Comparison of ENCODE assay signal across 8 mouse cellular contexts in genomic region chr4:133774570-133775554, GRCm38 (mm10). TPM values are rescaled to one million over a fixed set of nuclear protein-coding genes. Genes with fewer than 3 reads are reported as not detected.
DNase-seq lines count a peak whose midpoint lies in the region; ATAC-seq and TF ChIP-seq lines count a peak whose summit lies in the region.

No protein-coding gene starts in this region.

- no peak overlapping the region for H3K4me3 ChIP-seq in liver, postnatal 0 days (ENCODE audit: low read depth, low read length)

- TF ChIP-seq CTCF in liver, postnatal 0 days (IDR thresholded peaks at IDR 0.05; ENCODE audit: low read depth) = peak; percentile 63

- 0 out of 2 replicates have a peak overlapping the region, but pooled peaks have one; percentile 11 for H3K4me2 ChIP-seq in liver, postnatal 0 days (ENCODE audit: low read depth, low read length)

- no peaks in the 10 kb centered on the region for H3K27me3 ChIP-seq in liver, postnatal 0 days (ENCODE audit: insufficient read depth, low read length)

- ATAC-seq in frontal cortex, adult (ENCODE audit: low TSS enrichment) = peak; percentile 57; the same call in 1 of the 2 replicates
- ATAC-seq in liver, postnatal 0 days = peak; percentile 29; the same call in 1 of the 2 replicates
- ATAC-seq in activated CD4-positive, CD25-positive, alpha-beta regulatory T cell, adult 4 months = no peak

- no peaks in the 10 kb centered on the region for H3K36me3 ChIP-seq in liver, postnatal 0 days (replicated peaks; ENCODE audit: insufficient read depth, low read length)

- no peaks in the 10 kb centered on the region for H3K4me1 ChIP-seq in liver, postnatal 0 days (ENCODE audit: insufficient read depth)

- no peak overlapping the region for H3K27ac ChIP-seq in liver, postnatal 0 days (ENCODE audit: low read depth)

- no peaks in the 10 kb centered on the region for H3K9me3 ChIP-seq in liver, postnatal 0 days (ENCODE audit: low read length)

- TF ChIP-seq EP300 in liver, postnatal 0 days (IDR thresholded peaks at IDR 0.05; ENCODE audit: low read depth) = no peak

- 75% methylated on average over 21 of the region's 21 CpGs for whole genome bisulfite sequencing in liver, postnatal 0 days (ENCODE audit: insufficient replicate concordance)

- peak; percentile 89 for DNase-seq in layer of hippocampus, adult 11-12 months (ENCODE audit: low spot score)
- no peak for DNase-seq in layer of hippocampus, adult 9-10 months (ENCODE audit: low spot score)
- DNase-seq in adrenal gland, postnatal 10 days = peak; percentile 90
- peak; percentile 86 for DNase-seq in heart, postnatal 4 days
- DNase-seq in liver, postnatal 0 days = peak; percentile 55
- peak; percentile 88 for DNase-seq in right cerebral cortex, postnatal 10 days (ENCODE audit: low spot score in 2 of 2)

- H3K9ac ChIP-seq in liver, postnatal 0 days (replicated peaks) = no peak overlapping the region; the same call in 1 of the 2 replicates

RNA-seq across cellular contexts. Expression of gene Arid1a, which starts 18.3 kb away (rescaled TPM):
- total RNA-seq in adrenal gland, postnatal 10 days (2021) = 10 to 100 TPM; 46.7 to 63.4 TPM
- 10 to 100 TPM; 74.6 to 77.3 TPM for total RNA-seq in heart, postnatal 4 days (2021)
- polyA plus RNA-seq in liver, postnatal 0 days (2015; fragmentation: Nextera tagmentation; extraction: Ambion mirVana) = 6.1 and 6.2 TPM in 2 replicates
- polyA plus RNA-seq in activated CD4-positive, CD25-positive, alpha-beta regulatory T cell, adult 4 months (2017; shearing (Covaris generic)) = 10 to 100 TPM; 58.4 to 79.1 TPM
